Mouse (Mus musculus): ENCODE measurements at regions not wholly inside any gene's neighbourhood (a gene's known extent, or its start where the extent isn't known, plus 50 kb on each side); places are given as distances from the start of the nearest gene placed in this dataset.

GRCm38 (mm10) chr4:150800774-150801173 lies 52.9 kb upstream of the Errfi1 start:
- DNase-seq: no peak

- DNase-seq: no peak
Observed at GRCm38 (mm10) chr4:150799550-150800398, 53.9 kb upstream of the Errfi1 start.

GRCm38 (mm10) chr4:150798783-150799530 lies 54.8 kb upstream of the Errfi1 start:
- no peak for DNase-seq

GRCm38 (mm10) chr4:150798281-150798680 lies 55.4 kb upstream of the Errfi1 start:
- DNase-seq: no peak

- no peak for DNase-seq
Observed at GRCm38 (mm10) chr4:150797057-150797456, 56.7 kb upstream of the Errfi1 start.

- no peak for DNase-seq
Observed at GRCm38 (mm10) chr4:150794878-150795277, 58.8 kb upstream of the Errfi1 start.

- DNase-seq: peak; percentile 10 to 12
Observed at GRCm38 (mm10) chr4:150794257-150794794, 59.4 kb upstream of the Errfi1 start.

GRCm38 (mm10) chr4:150793146-150793545 lies 60.6 kb upstream of the Errfi1 start:
- DNase-seq: no peak

- DNase-seq: no peak
Observed at GRCm38 (mm10) chr4:150789166-150789565, 64.6 kb upstream of the Errfi1 start.

- no peak for DNase-seq
Observed at GRCm38 (mm10) chr4:150787113-150787512, 66.6 kb upstream of the Errfi1 start.

GRCm38 (mm10) chr4:150786651-150787050 lies 67.1 kb upstream of the Errfi1 start:
- DNase-seq: no peak

- DNase-seq: no peak
Observed at GRCm38 (mm10) chr4:150784491-150785451, 68.9 kb upstream of the Errfi1 start.

- no peak for DNase-seq
Observed at GRCm38 (mm10) chr4:150781304-150781703, 72.4 kb upstream of the Errfi1 start.

- no peak for DNase-seq
Observed at GRCm38 (mm10) chr4:150779340-150779739, 74.4 kb upstream of the Errfi1 start.

- DNase-seq: no peak
Observed at GRCm38 (mm10) chr4:150778683-150779082, 75.0 kb upstream of the Errfi1 start.

- DNase-seq: no peak
Observed at GRCm38 (mm10) chr4:150775695-150776521, 77.8 kb upstream of the Errfi1 start.

GRCm38 (mm10) chr4:150775281-150775680 lies 78.4 kb upstream of the Errfi1 start:
- no peak for DNase-seq

- DNase-seq: no peak
Observed at GRCm38 (mm10) chr4:150774289-150774914, 79.3 kb upstream of the Errfi1 start.

GRCm38 (mm10) chr4:150771922-150772651 lies 81.6 kb upstream of the Errfi1 start:
- DNase-seq: no peak

- no peak for DNase-seq
Observed at GRCm38 (mm10) chr4:150771469-150771868, 82.2 kb upstream of the Errfi1 start.
